In the genomic region with DNA sequence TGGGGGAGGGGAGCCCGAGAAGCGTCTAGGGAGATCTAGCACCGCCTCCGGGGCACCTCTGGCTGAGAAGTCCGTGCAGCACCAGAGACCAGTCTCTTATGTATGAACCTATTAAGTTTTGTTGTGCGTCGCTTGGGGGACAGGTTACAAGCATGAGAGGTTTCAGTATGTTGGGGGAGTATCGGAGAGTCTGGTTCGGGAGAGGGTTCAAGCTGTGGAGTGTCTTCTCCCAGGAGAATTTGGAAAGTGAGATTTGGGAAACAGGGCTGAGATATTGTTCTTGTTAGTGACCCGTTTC, we compare ENCODE assay signal across 8 mouse cellular contexts. TPM values are rescaled to one million over a fixed set of nuclear protein-coding genes. Genes with fewer than 3 reads are reported as not detected.
DNase-seq lines count a peak whose midpoint lies in the region; ATAC-seq and TF ChIP-seq lines count a peak whose summit lies in the region.

No protein-coding gene starts in this region.

- ATAC-seq in limb, embryonic 12.5 days (ENCODE audit: insufficient number of reproducible peaks, insufficient read depth, low FRiP score, low TSS enrichment, low read depth): no peak
- peak; percentile 21 for ATAC-seq in neural tube, embryonic 15.5 days (ENCODE audit: low FRiP score)

- no peak for TF ChIP-seq CTCF in C2C12 (IDR thresholded peaks at IDR 0.05; ENCODE audit: control insufficient read depth, insufficient read depth, insufficient read length)
- TF ChIP-seq CTCF in embryonic fibroblast, embryonic 13.5 days (IDR thresholded peaks at IDR 0.05; ENCODE audit: borderline replicate concordance, insufficient read depth, low read length): no peak

- H3K4me1 ChIP-seq in embryonic fibroblast, embryonic 13.5 days (ENCODE audit: control insufficient read depth, insufficient read depth, low read length): no peaks in the 10 kb centered on the region; the same call in none of the 2 replicates
- peaks cover 24% of the 10 kb centered on the region for H3K4me1 ChIP-seq in limb, embryonic 12.5 days (replicated peaks)
- peaks cover 29% of the 10 kb centered on the region for H3K4me1 ChIP-seq in neural tube, embryonic 15.5 days

- peak overlapping the region; percentile 81 for H3K4me2 ChIP-seq in limb, embryonic 12.5 days
- peak overlapping the region; percentile 71 for H3K4me2 ChIP-seq in neural tube, embryonic 15.5 days

- no peaks in the 10 kb centered on the region for H3K9me3 ChIP-seq in limb, embryonic 12.5 days
- H3K9me3 ChIP-seq in neural tube, embryonic 15.5 days (replicated peaks): no peaks in the 10 kb centered on the region

- peak overlapping the region; percentile 68 for H3ac ChIP-seq in C2C12 (ENCODE audit: control insufficient read depth, insufficient read length, low read depth)

- H3K9ac ChIP-seq in limb, embryonic 12.5 days (replicated peaks): peak overlapping the region; percentile 90
- H3K9ac ChIP-seq in neural tube, embryonic 15.5 days (replicated peaks): peak overlapping the region; percentile 77

- WGBS in limb, embryonic 12.5 days: 2% methylated on average over 10 of the region's 10 CpGs
- WGBS in neural tube, embryonic 15.5 days: 1% methylated on average over 10 of the region's 10 CpGs

- H3K79me2 ChIP-seq in C2C12 (ENCODE audit: control insufficient read depth, insufficient read depth): peaks cover 45% of the 10 kb centered on the region

- no peak for TF ChIP-seq POLR2A in embryonic fibroblast, embryonic 13.5 days (IDR thresholded peaks at IDR 0.05; ENCODE audit: low read depth, low read length)

- H3K4me3 ChIP-seq in C2C12 (ENCODE audit: insufficient read depth, poor library complexity, severe bottlenecking): peak overlapping the region; percentile 59
- H3K4me3 ChIP-seq in embryonic fibroblast, embryonic 13.5 days (ENCODE audit: insufficient read depth, low read length): peak overlapping the region; percentile 74
- H3K4me3 ChIP-seq in limb, embryonic 12.5 days (replicated peaks): peak overlapping the region; percentile 81
- peak overlapping the region; percentile 75 for H3K4me3 ChIP-seq in neural tube, embryonic 15.5 days (replicated peaks)

- no peaks in the 10 kb centered on the region for H3K36me3 ChIP-seq in C2C12 (ENCODE audit: control insufficient read depth, insufficient read depth)
- H3K36me3 ChIP-seq in limb, embryonic 12.5 days: no peaks in the 10 kb centered on the region
- H3K36me3 ChIP-seq in neural tube, embryonic 15.5 days: no peaks in the 10 kb centered on the region

- DNase-seq in heart, adult 18-20 months: peak; percentile 42 to 63
- DNase-seq in heart, adult 11 months: no peak
- no peak for DNase-seq in left cerebral cortex, postnatal 36 days (ENCODE audit: low spot score in 2 of 2)
- DNase-seq in cerebellum, postnatal 10 days: no peak

- intact Hi-C loops in left cerebral cortex, postnatal 36 days (cut with DNase I): loop anchor here (5.0 to 10.0 kb wide), 2 partner anchors 100 to 303 kb away; a partner anchor contains a TSS

- H3K79me3 ChIP-seq in C2C12 (ENCODE audit: low read depth): peaks cover 16% of the 10 kb centered on the region

- H3K27me3 ChIP-seq in C2C12 (ENCODE audit: control insufficient read depth, insufficient read depth, insufficient read length): no peaks in the 10 kb centered on the region
- 0 out of 2 replicates have a peak, but pooled peaks cover 4% of the 10 kb centered on the region for H3K27me3 ChIP-seq in limb, embryonic 12.5 days
- H3K27me3 ChIP-seq in neural tube, embryonic 15.5 days (replicated peaks): no peaks in the 10 kb centered on the region

- peak overlapping the region; percentile 76 for H3K27ac ChIP-seq in embryonic fibroblast, embryonic 13.5 days (ENCODE audit: insufficient read depth, low read length)
- peak overlapping the region; percentile 73; the same call in 1 of the 2 replicates for H3K27ac ChIP-seq in limb, embryonic 12.5 days
- H3K27ac ChIP-seq in neural tube, embryonic 15.5 days (replicated peaks): peak overlapping the region; percentile 92

TF ChIP-seq in C2C12, 6 proteins besides CTCF, POLR2A, EP300 and RAD21:
- TF ChIP-seq FOSL1 (IDR thresholded peaks at IDR 0.05; ENCODE audit: insufficient read depth, low read length, poor library complexity, severe bottlenecking) (no peak), CEBPB (IDR thresholded peaks at IDR 0.05; ENCODE audit: low read depth) (no peak), MYOG (IDR thresholded peaks at IDR 0.05; ENCODE audit: control insufficient read depth, extremely low read depth, insufficient read length) (no peak), MAX (IDR thresholded peaks at IDR 0.05) (no peak), USF1 (IDR thresholded peaks at IDR 0.05; ENCODE audit: low read depth) (no peak), MYOD1 (IDR thresholded peaks at IDR 0.05; ENCODE audit: control insufficient read depth, insufficient read length, low read depth) (no peak)

RNA-seq across cellular contexts. Expression of a gene that starts 1.3 kb away (rescaled TPM):
- 10 to 100 TPM; 14.7 to 15.1 TPM for total RNA-seq in heart, adult 18-20 months (2021)
- 3.5 TPM for polyA plus RNA-seq in C2C12 (2012; fragmentation: generic; extraction: Trizol)
- 31.2 and 36.3 TPM in 2 replicates for polyA plus RNA-seq in embryonic fibroblast, embryonic 13.5 days (2011; ENCODE audit: insufficient read length, low read depth, missing spikeins)
- polyA plus RNA-seq in limb, embryonic 12.5 days (2016; fragmentation: Nextera tagmentation; extraction: Ambion mirVana): 2.7 and 2.9 TPM in 2 replicates
- 2.1 and 2.5 TPM in 2 replicates for polyA plus RNA-seq in neural tube, embryonic 15.5 days (2015; fragmentation: Nextera tagmentation; extraction: Ambion mirVana)
- total RNA-seq in left cerebral cortex, postnatal 36 days (2021): 10 to 100 TPM; 41.4 to 53.2 TPM

Comparison
In these comparisons a context has a peak if more than half of its experiments do, and no peak if none do; other contexts are left out.
1. DNase-seq: peak in heart, adult 18-20 months (2 of 2); none in heart, adult 11 months (single experiment), left cerebral cortex, postnatal 36 days (0 of 2) and cerebellum, postnatal 10 days (0 of 2).
2. Peak in every context shown above with its lines, with median percentiles within 50 percentile points of each other: H3K4me3 ChIP-seq and H3K27ac ChIP-seq.